Mouse (Mus musculus) hindbrain, postnatal 0 days (tissue): ENCODE measurements around the gene Sox15. TPM values are rescaled to one million over a fixed set of nuclear protein-coding genes. Genes with fewer than 3 reads are reported as not detected.

ENCODE experiments used
- ATAC-seq: fragments of 200-750 bp; cut with Nextera tagmentation; 2 replicates; pipeline ENCODE4 v1.8.0; 2017; ENCODE audit warnings: mild to moderate bottlenecking, moderate TSS enrichment, moderate library complexity
- DNase-seq: peaks from one replicate; pipeline ENCODE4 v3.0.0-alpha.2; 2015; ENCODE audit warnings: low spot score
- H3K27ac ChIP-seq: fragments of 300-500 bp; sonication (generic); 2 replicates; pipeline ENCODE4 v1.5.1; 2014; ENCODE audit warnings: mild to moderate bottlenecking
- H3K27me3 ChIP-seq: fragments of 300-500 bp; sonication (generic); 2 replicates; pipeline ENCODE4 v1.6.1; 2014; ENCODE audit warnings: low read length, mixed read lengths; ENCODE audit not compliant: insufficient read depth
- H3K36me3 ChIP-seq: fragments of 300-500 bp; sonication (generic); 2 replicates; pipeline ENCODE4 v1.6.1; 2014; ENCODE audit warnings: low read length, mixed read lengths; ENCODE audit not compliant: insufficient read depth
- H3K4me1 ChIP-seq: fragments of 300-500 bp; sonication (generic); 2 replicates; pipeline ENCODE4 v1.6.1; 2014; ENCODE audit warnings: antibody characterized with exemption, low read length, mixed read lengths; ENCODE audit not compliant: insufficient read depth
- H3K4me2 ChIP-seq: fragments of 300-500 bp; sonication (generic); 2 replicates; pipeline ENCODE4 v1.6.1; 2014; ENCODE audit warnings: low read depth, mild to moderate bottlenecking, low read length, moderate library complexity, mixed read lengths
- H3K4me3 ChIP-seq: fragments of 300-500 bp; sonication (generic); 2 replicates; pipeline ENCODE4 v1.5.1; 2014; ENCODE audit warnings: low read length
- H3K9ac ChIP-seq: fragments of 300-500 bp; sonication (generic); replicated peaks from 2 replicates; pipeline ENCODE4 v1.6.1; 2014; ENCODE audit warnings: mild to moderate bottlenecking, low read length, moderate library complexity, mixed read lengths
- H3K9me3 ChIP-seq: fragments of 300-500 bp; sonication (generic); 2 replicates; pipeline ENCODE4 v1.6.1; 2016; ENCODE audit warnings: low read length, mixed read lengths
- CTCF ChIP-seq: IDR thresholded peaks from 2 replicates; pipeline ENCODE4 v1.5.1; 2016; ENCODE audit warnings: antibody characterized with exemption, control low read depth, low read depth
- WGBS: fragments of 180-500 bp; shearing (Covaris S2); extraction: QIAGEN DNeasy Blood & Tissue Kit; methylation state at CpG from one replicate; pipeline ENCODE4 v1.1.7; 2014; 5-methylcytosine and 5-hydroxymethylcytosine counted together
- polyA plus RNA-seq: library from polyadenylated mRNA; unstranded; fragments of >200 nt; fragmentation: Nextera tagmentation; extraction: Ambion mirVana; gene quantifications from 2 replicates; pipeline ENCODE4 v1.2.1, GENCODE M21; 2015
- total RNA-seq: library from RNA; depleted of rRNA; stranded (reverse); fragments of >200 nt; gene quantifications from 2 replicates; pipeline ENCODE4 v1.2.3, GENCODE M21; 2014

The Sox15 gene
- total and polyA plus RNA-seq, 2 experiments from 2014 or later, result 0.40 TPM; not detected in 1

DNA sequence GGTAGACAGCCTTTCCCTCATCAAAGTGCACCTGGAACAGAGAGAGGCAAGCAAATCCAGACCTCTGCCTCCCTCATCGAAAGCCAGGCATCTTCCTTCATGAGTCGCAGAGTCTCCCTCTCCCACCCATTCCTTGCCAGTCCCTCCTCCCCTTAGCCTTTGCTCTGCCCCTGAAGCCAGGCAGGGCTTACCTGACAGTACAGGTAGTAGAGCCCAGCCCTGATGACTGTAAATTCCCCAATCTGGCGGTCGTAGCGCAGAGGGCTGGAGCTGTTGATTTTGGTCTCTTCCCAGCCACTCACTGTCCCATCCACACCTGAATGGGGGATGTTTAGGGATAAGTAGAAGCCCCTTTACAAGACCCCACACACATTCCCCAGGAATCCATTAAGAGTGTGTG lies 31.9 kb downstream of the Sox15 start:
- Histone ChIP-seq H3K27me3 (no peaks in the 10 kb centered on the region), H3K9me3 (no peaks in the 10 kb centered on the region), H3K9ac (no peak overlapping the region), H3K27ac (0 out of 2 replicates have a peak overlapping the region, but pooled peaks have one; percentile 79), H3K4me3 (no peak overlapping the region), H3K36me3 (no peaks in the 10 kb centered on the region), H3K4me1 (peaks cover 18% of the 10 kb centered on the region; the same call in 1 of the 2 replicates), H3K4me2 (no peak overlapping the region)
- DNase-seq (no peak), ATAC-seq (no peak)
- 62% methylated on average over 5 of the region's 5 CpGs for WGBS
- no peak for TF ChIP-seq CTCF

GRCm38 (mm10) chr11:69689891-69690290 lies 34.8 kb downstream of the Sox15 start:
- no peaks in the 10 kb centered on the region for H3K36me3 ChIP-seq
- no peaks in the 10 kb centered on the region for H3K27me3 ChIP-seq
- no peak overlapping the region for H3K27ac ChIP-seq
- ATAC-seq (no peak), DNase-seq (no peak)
- no peak for TF ChIP-seq CTCF
- H3K4me2 ChIP-seq, result no peak overlapping the region
- peaks cover 11% of the 10 kb centered on the region; the same call in 1 of the 2 replicates for H3K4me1 ChIP-seq
- no peaks in the 10 kb centered on the region for H3K9me3 ChIP-seq
- no peak overlapping the region for H3K9ac ChIP-seq
- no peak overlapping the region for H3K4me3 ChIP-seq
- WGBS, result 95% methylated on average over 1 of the region's 1 CpGs

DNA sequence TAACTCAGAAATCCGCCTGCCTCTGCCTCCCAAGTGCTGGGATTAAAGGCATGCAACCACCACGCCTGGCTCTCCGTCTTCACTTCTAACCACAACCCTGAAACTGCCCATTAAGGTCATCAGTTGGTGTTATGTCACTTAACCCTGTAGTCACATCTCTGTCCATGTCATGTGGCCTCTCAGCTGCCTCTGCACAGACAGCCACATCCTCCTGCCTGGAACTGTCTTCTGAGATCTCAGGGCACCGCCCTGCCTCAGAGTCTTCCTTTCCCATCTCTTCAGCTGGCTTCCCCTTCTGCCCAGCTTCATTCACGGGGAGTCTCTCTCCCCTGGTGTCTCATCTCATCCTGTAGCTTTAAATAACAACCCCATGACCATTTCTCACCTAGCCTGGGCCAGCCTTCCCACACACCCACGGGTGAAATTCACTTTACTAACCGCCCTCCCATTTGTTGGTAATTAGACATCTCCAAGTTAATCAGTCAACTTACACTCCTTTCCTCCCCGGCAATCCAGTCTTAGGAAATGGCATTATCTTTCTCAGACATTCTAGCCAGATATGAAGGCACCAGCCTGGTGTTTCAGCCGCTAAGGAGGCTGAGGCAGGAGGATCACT lies 37.2 kb downstream of the Sox15 start:
- no peaks in the 10 kb centered on the region; the same call in 1 of the 2 replicates for H3K4me1 ChIP-seq
- ATAC-seq (no peak), DNase-seq (no peak)
- no peaks in the 10 kb centered on the region for H3K9me3 ChIP-seq
- H3K27me3 ChIP-seq, result no peaks in the 10 kb centered on the region
- H3K4me3 ChIP-seq, result no peak overlapping the region
- WGBS, result 83% methylated on average over 9 of the region's 9 CpGs
- H3K36me3 ChIP-seq, result no peaks in the 10 kb centered on the region
- TF ChIP-seq CTCF, result no peak
- no peak overlapping the region for H3K9ac ChIP-seq
- H3K4me2 ChIP-seq, result no peak overlapping the region
- H3K27ac ChIP-seq, result no peak overlapping the region

- Histone ChIP-seq H3K9me3 (no peaks in the 10 kb centered on the region), H3K4me2 (no peak overlapping the region), H3K36me3 (no peaks in the 10 kb centered on the region), H3K4me1 (no peaks in the 10 kb centered on the region; the same call in 1 of the 2 replicates), H3K4me3 (no peak overlapping the region), H3K27me3 (no peaks in the 10 kb centered on the region), H3K27ac (no peak overlapping the region), H3K9ac (no peak overlapping the region)
- TF ChIP-seq CTCF, result no peak
- ATAC-seq (no peak), DNase-seq (no peak)
- WGBS, result 90% methylated on average over 6 of the region's 6 CpGs
Observed at GRCm38 (mm10) chr11:69692863-69693262, 37.7 kb downstream of the Sox15 start.

- no peak overlapping the region for H3K9ac ChIP-seq
- no peak overlapping the region for H3K4me2 ChIP-seq
- DNase-seq, result no peak
- no peak overlapping the region for H3K4me3 ChIP-seq
- no peaks in the 10 kb centered on the region for H3K36me3 ChIP-seq
- H3K4me1 ChIP-seq, result no peaks in the 10 kb centered on the region; the same call in 1 of the 2 replicates
- no peak for ATAC-seq
- no peaks in the 10 kb centered on the region for H3K9me3 ChIP-seq
- no peak overlapping the region for H3K27ac ChIP-seq
- 57% methylated on average over 11 of the region's 11 CpGs for WGBS
- no peak for TF ChIP-seq CTCF
- no peaks in the 10 kb centered on the region for H3K27me3 ChIP-seq
Observed at GRCm38 (mm10) chr11:69693421-69693965, 38.4 kb downstream of the Sox15 start.

DNA sequence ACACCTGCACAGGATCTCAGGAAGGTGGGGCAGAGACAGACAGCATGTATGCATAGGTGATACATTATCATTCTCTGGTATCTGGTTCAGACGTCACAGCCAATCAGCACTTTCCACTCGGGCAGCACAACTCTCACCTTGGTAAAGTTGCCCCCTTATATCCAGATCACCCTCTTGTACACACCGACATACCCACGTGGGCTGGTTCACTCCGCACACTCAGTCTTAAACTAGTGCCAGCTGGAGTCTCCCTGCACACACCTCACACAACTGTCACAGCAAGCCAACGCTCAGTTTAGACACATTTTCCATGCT lies 39.9 kb downstream of the Sox15 start:
- no peaks in the 10 kb centered on the region for H3K27me3 ChIP-seq
- no peaks in the 10 kb centered on the region for H3K9me3 ChIP-seq
- peak overlapping the region; percentile 46 for H3K4me3 ChIP-seq
- H3K27ac ChIP-seq, result no peak overlapping the region; the same call in 1 of the 2 replicates
- H3K4me1 ChIP-seq, result no peaks in the 10 kb centered on the region; the same call in 1 of the 2 replicates
- H3K9ac ChIP-seq, result peak overlapping the region; percentile 69
- no peak for TF ChIP-seq CTCF
- H3K4me2 ChIP-seq, result peak overlapping the region; percentile 86
- 19% methylated on average over 6 of the region's 6 CpGs for WGBS
- peak; percentile 18; the same call in 1 of the 2 replicates for ATAC-seq
- H3K36me3 ChIP-seq, result no peaks in the 10 kb centered on the region
- DNase-seq, result no peak
